Mouse (Mus musculus): ENCODE data around the gene Limch1. TPM values are rescaled to one million over a fixed set of nuclear protein-coding genes. Genes with fewer than 3 reads are reported as not detected.

Gene Limch1
- total RNA-seq, 1 experiment, result 7.5 TPM

DNA sequence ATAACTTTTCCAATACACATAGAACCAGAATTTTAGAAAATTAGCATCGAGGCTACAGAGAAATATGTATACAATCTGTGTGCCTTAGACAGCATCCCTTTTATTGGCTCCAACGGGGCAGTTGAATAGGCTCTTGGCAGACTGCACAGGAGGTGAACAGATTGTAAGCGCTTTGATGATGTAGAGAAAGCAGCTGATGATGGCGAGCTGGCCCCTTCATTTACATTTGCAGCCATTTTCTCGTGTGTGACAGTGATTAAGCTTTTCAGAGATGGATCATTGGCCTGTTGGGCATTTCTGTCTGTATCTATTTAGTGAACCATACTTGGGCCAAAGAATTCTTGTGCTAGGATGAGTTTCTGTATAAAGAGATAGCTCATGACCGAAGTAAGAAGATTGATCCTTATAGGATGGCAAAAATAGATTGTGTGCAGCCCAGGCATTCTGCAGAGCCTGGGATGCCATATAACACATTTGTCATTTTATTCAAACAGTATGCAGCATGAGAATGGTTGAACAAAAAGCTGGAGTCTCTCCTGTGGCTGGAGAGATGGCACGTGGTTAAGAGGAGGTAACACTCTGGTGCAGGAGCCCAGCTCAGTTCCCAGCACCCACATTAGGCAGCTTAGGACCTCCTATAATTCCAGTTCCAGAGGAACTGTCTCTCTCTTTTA lies 208.5 kb downstream of the Limch1 start:
- TF ChIP-seq CHD2 (IDR thresholded peaks at IDR 0.05; ENCODE audit: low read depth, low read length) (no peak), HCFC1 (IDR thresholded peaks at IDR 0.05; ENCODE audit: borderline replicate concordance, insufficient read depth, low read length) (no peak), ZC3H11A (IDR thresholded peaks at IDR 0.05; ENCODE audit: borderline replicate concordance, low read depth, low read length) (no peak), MAFK (IDR thresholded peaks at IDR 0.05; ENCODE audit: insufficient read depth, low read depth, low read length) (no peak), ZNF384 (IDR thresholded peaks at IDR 0.05; ENCODE audit: low read depth, low read length) (no peak)
- Histone ChIP-seq H3K9ac (ENCODE audit: insufficient read depth, low read depth, low read length, poor library complexity, severe bottlenecking) (no peak overlapping the region), H3K27ac (ENCODE audit: insufficient read depth, low read depth, low read length, poor library complexity, severe bottlenecking) (no peak overlapping the region), H3K4me3 (ENCODE audit: insufficient read depth in 1 of 2, low read depth in 1 of 2, low read length in 2 of 2, poor library complexity in 1 of 2, severe bottlenecking in 1 of 2) (no peak overlapping the region), H3K9me3 (ENCODE audit: control insufficient read depth, insufficient read depth, low read depth, low read length) (no peaks in the 10 kb centered on the region), H3K36me3 (ENCODE audit: control insufficient read depth, insufficient read depth, low read length, poor library complexity, severe bottlenecking) (no peaks in the 10 kb centered on the region), H3K4me1 (ENCODE audit: control insufficient read depth in 2 of 2, insufficient read depth in 2 of 2, low read length in 2 of 2, poor library complexity in 1 of 2) (no peaks in the 10 kb centered on the region)
- DNase-seq (ENCODE audit: low read depth, low spot score), result no peak
- in situ Hi-C loops (cut with MboI; ENCODE audit: low sequenced_read_pairs in 2 of 2, unreplicated experiment in 2 of 2), result no loop called here

DNA sequence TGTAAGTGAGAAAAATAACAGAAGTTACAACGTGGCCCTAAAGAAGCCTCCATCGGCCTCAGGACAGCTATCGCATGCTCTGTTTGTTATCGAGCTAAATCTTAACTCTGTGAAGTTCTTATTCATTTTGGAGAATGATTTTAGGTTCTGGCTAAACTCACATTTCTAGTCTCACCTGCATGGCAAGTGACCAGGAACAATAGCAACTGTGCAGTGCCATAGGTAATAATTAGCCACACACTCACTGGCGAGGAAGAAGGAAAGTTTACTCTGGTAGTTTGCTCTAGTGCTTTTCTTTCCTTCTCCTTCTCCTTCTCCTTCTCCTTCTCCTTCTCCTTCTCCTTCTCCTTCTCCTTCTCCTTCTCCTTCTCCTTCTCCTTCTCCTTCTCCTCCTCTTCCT lies 209.6 kb downstream of the Limch1 start:
- H3K4me1 ChIP-seq (ENCODE audit: control insufficient read depth in 2 of 2, insufficient read depth in 2 of 2, low read length in 2 of 2, poor library complexity in 1 of 2), result no peaks in the 10 kb centered on the region
- no peak overlapping the region for H3K4me3 ChIP-seq (ENCODE audit: insufficient read depth in 1 of 2, low read depth in 1 of 2, low read length in 2 of 2, poor library complexity in 1 of 2, severe bottlenecking in 1 of 2)
- no peak for DNase-seq (ENCODE audit: low read depth, low spot score)
- in situ Hi-C loops (cut with MboI; ENCODE audit: low sequenced_read_pairs in 2 of 2, unreplicated experiment in 2 of 2), result no loop called here
- H3K9ac ChIP-seq (ENCODE audit: insufficient read depth, low read depth, low read length, poor library complexity, severe bottlenecking), result no peak overlapping the region
- no peaks in the 10 kb centered on the region for H3K36me3 ChIP-seq (ENCODE audit: control insufficient read depth, insufficient read depth, low read length, poor library complexity, severe bottlenecking)
- TF ChIP-seq ZNF384 (IDR thresholded peaks at IDR 0.05; ENCODE audit: low read depth, low read length), result no peak
- TF ChIP-seq CHD2 (IDR thresholded peaks at IDR 0.05; ENCODE audit: low read depth, low read length), result no peak
- TF ChIP-seq ZC3H11A (IDR thresholded peaks at IDR 0.05; ENCODE audit: borderline replicate concordance, low read depth, low read length), result no peak
- TF ChIP-seq HCFC1 (IDR thresholded peaks at IDR 0.05; ENCODE audit: borderline replicate concordance, insufficient read depth, low read length), result no peak
- TF ChIP-seq MAFK (IDR thresholded peaks at IDR 0.05; ENCODE audit: insufficient read depth, low read depth, low read length), result no peak
- no peak overlapping the region for H3K27ac ChIP-seq (ENCODE audit: insufficient read depth, low read depth, low read length, poor library complexity, severe bottlenecking)
- H3K9me3 ChIP-seq (ENCODE audit: control insufficient read depth, insufficient read depth, low read depth, low read length), result no peaks in the 10 kb centered on the region

GRCm38 (mm10) chr5:66957656-66958055 lies 212.0 kb downstream of the Limch1 start:
- H3K36me3 ChIP-seq (ENCODE audit: control insufficient read depth, insufficient read depth, low read length, poor library complexity, severe bottlenecking), result no peaks in the 10 kb centered on the region
- in situ Hi-C loops (cut with MboI; ENCODE audit: low sequenced_read_pairs in 2 of 2, unreplicated experiment in 2 of 2), result no loop called here
- no peak overlapping the region for H3K27ac ChIP-seq (ENCODE audit: insufficient read depth, low read depth, low read length, poor library complexity, severe bottlenecking)
- DNase-seq (ENCODE audit: low read depth, low spot score), result no peak
- H3K9ac ChIP-seq (ENCODE audit: insufficient read depth, low read depth, low read length, poor library complexity, severe bottlenecking), result no peak overlapping the region
- H3K4me3 ChIP-seq (ENCODE audit: insufficient read depth in 1 of 2, low read depth in 1 of 2, low read length in 2 of 2, poor library complexity in 1 of 2, severe bottlenecking in 1 of 2), result no peak overlapping the region
- H3K9me3 ChIP-seq (ENCODE audit: control insufficient read depth, insufficient read depth, low read depth, low read length), result no peaks in the 10 kb centered on the region
- H3K4me1 ChIP-seq (ENCODE audit: control insufficient read depth in 2 of 2, insufficient read depth in 2 of 2, low read length in 2 of 2, poor library complexity in 1 of 2), result no peaks in the 10 kb centered on the region
- TF ChIP-seq CHD2 (IDR thresholded peaks at IDR 0.05; ENCODE audit: low read depth, low read length) (no peak), ZC3H11A (IDR thresholded peaks at IDR 0.05; ENCODE audit: borderline replicate concordance, low read depth, low read length) (no peak), HCFC1 (IDR thresholded peaks at IDR 0.05; ENCODE audit: borderline replicate concordance, insufficient read depth, low read length) (no peak), MAFK (IDR thresholded peaks at IDR 0.05; ENCODE audit: insufficient read depth, low read depth, low read length) (no peak), ZNF384 (IDR thresholded peaks at IDR 0.05; ENCODE audit: low read depth, low read length) (no peak)

- H3K4me3 ChIP-seq (ENCODE audit: insufficient read depth in 1 of 2, low read depth in 1 of 2, low read length in 2 of 2, poor library complexity in 1 of 2, severe bottlenecking in 1 of 2), result no peak overlapping the region
- H3K9ac ChIP-seq (ENCODE audit: insufficient read depth, low read depth, low read length, poor library complexity, severe bottlenecking), result no peak overlapping the region
- H3K27ac ChIP-seq (ENCODE audit: insufficient read depth, low read depth, low read length, poor library complexity, severe bottlenecking), result no peak overlapping the region
- DNase-seq (ENCODE audit: low read depth, low spot score), result no peak
- H3K36me3 ChIP-seq (ENCODE audit: control insufficient read depth, insufficient read depth, low read length, poor library complexity, severe bottlenecking), result no peaks in the 10 kb centered on the region
- H3K9me3 ChIP-seq (ENCODE audit: control insufficient read depth, insufficient read depth, low read depth, low read length), result no peaks in the 10 kb centered on the region
- in situ Hi-C loops (cut with MboI; ENCODE audit: low sequenced_read_pairs in 2 of 2, unreplicated experiment in 2 of 2), result no loop called here
- TF ChIP-seq CHD2 (IDR thresholded peaks at IDR 0.05; ENCODE audit: low read depth, low read length), result no peak
- no peak for TF ChIP-seq HCFC1 (IDR thresholded peaks at IDR 0.05; ENCODE audit: borderline replicate concordance, insufficient read depth, low read length)
- TF ChIP-seq ZC3H11A (IDR thresholded peaks at IDR 0.05; ENCODE audit: borderline replicate concordance, low read depth, low read length), result no peak
- no peak for TF ChIP-seq MAFK (IDR thresholded peaks at IDR 0.05; ENCODE audit: insufficient read depth, low read depth, low read length)
- H3K4me1 ChIP-seq (ENCODE audit: control insufficient read depth in 2 of 2, insufficient read depth in 2 of 2, low read length in 2 of 2, poor library complexity in 1 of 2), result no peaks in the 10 kb centered on the region
These were observed 212.5 kb downstream of the Limch1 start for GRCm38 (mm10) chr5:66958118-66958517.
